Mouse (Mus musculus) lung, postnatal 25 days (tissue): ENCODE data around the gene Cenpe.

Experiments used
- DNase-seq: peaks from one replicate; pipeline ENCODE4 v3.0.0; 2022; ENCODE audit warnings: low spot score

Cenpe gene

GRCm38 (mm10) chr3:135280669-135281415 lies 68.5 kb downstream of the Cenpe start, which contains the start of gene Bdh2:
Gene Bdh2 (plus strand): TSS chr3:135281221.
- peak; percentile 84 for DNase-seq

- DNase-seq = no peak
Measured at GRCm38 (mm10) chr3:135281701-135282100, 69.4 kb downstream of the Cenpe start.

GRCm38 (mm10) chr3:135285256-135285655 lies 72.9 kb downstream of the Cenpe start:
- DNase-seq = peak; percentile 16

- peak; percentile 34 for DNase-seq
Measured at GRCm38 (mm10) chr3:135285807-135286206, 73.5 kb downstream of the Cenpe start.

GRCm38 (mm10) chr3:135288138-135288750 lies 75.9 kb downstream of the Cenpe start:
- no peak for DNase-seq

- DNase-seq = no peak
Measured at GRCm38 (mm10) chr3:135289148-135289547, 76.8 kb downstream of the Cenpe start.

- DNase-seq = peak; percentile 50
Measured at GRCm38 (mm10) chr3:135290249-135290894, 78.0 kb downstream of the Cenpe start.

- peak; percentile 2 for DNase-seq
Measured at GRCm38 (mm10) chr3:135293703-135294102, 81.4 kb downstream of the Cenpe start.

GRCm38 (mm10) chr3:135295559-135295958 lies 83.2 kb downstream of the Cenpe start:
- DNase-seq = no peak

- peak; percentile 8 for DNase-seq
Measured at GRCm38 (mm10) chr3:135298560-135298959, 86.2 kb downstream of the Cenpe start.

GRCm38 (mm10) chr3:135300081-135300480 lies 87.7 kb downstream of the Cenpe start:
- DNase-seq = no peak

- no peak for DNase-seq
Measured at GRCm38 (mm10) chr3:135304060-135304459, 91.7 kb downstream of the Cenpe start.

- no peak for DNase-seq
Measured at GRCm38 (mm10) chr3:135304566-135304965, 92.2 kb downstream of the Cenpe start.

GRCm38 (mm10) chr3:135307411-135308259 lies 95.3 kb downstream of the Cenpe start, which contains the start of gene Slc9b2:
Gene Slc9b2 (plus strand): TSS chr3:135307700.
- peak; percentile 48 for DNase-seq

- no peak for DNase-seq
Measured at GRCm38 (mm10) chr3:135312916-135313491, 100.7 kb downstream of the Cenpe start.

- no peak for DNase-seq
Measured at GRCm38 (mm10) chr3:135313727-135314126, 101.4 kb downstream of the Cenpe start.

GRCm38 (mm10) chr3:135314811-135315210 lies 102.5 kb downstream of the Cenpe start:
- DNase-seq = no peak

- no peak for DNase-seq
Measured at GRCm38 (mm10) chr3:135315720-135316425, 103.5 kb downstream of the Cenpe start.

- no peak for DNase-seq
Measured at GRCm38 (mm10) chr3:135318331-135318730, 106.0 kb downstream of the Cenpe start.
